Mouse (Mus musculus) R1 (cell line): ENCODE measurements at regions not wholly inside any gene's neighbourhood (a gene's known extent, or its start where the extent isn't known, plus 50 kb on each side); places are given as distances from the start of the nearest gene placed in this dataset.
A peak's percentile ranks its signal among the peaks of the same experiment; 100 is the strongest.
"Not testable (repeated sequence)": the region's sequence is repeated elsewhere in the genome, so short reads cannot be mapped to it uniquely, and the experiment has no call there.

Experiments
- DNase-seq: peaks from one replicate; pipeline ENCODE4 v3.0.0-alpha.2; 2018; ENCODE audit warnings: low read depth, low spot score

GRCm38 (mm10) chr13:12940911-12941310, 64.3 kb downstream of the Prl2c2 start:
- not testable (repeated sequence) for DNase-seq

GRCm38 (mm10) chr13:12935103-12935502, 70.1 kb downstream of the Prl2c2 start:
- DNase-seq: peak; percentile 76

- peak; percentile 90 for DNase-seq
Observed at GRCm38 (mm10) chr13:12931907-12932617, 73.1 kb downstream of the Prl2c2 start.

- DNase-seq: no peak
Observed at GRCm38 (mm10) chr13:12930566-12930965, 74.6 kb downstream of the Prl2c2 start.

GRCm38 (mm10) chr13:12929806-12930205, 75.4 kb downstream of the Prl2c2 start:
- DNase-seq: no peak

GRCm38 (mm10) chr13:12927587-12928345, 77.4 kb downstream of the Prl2c2 start:
- DNase-seq: no peak

GRCm38 (mm10) chr13:12925604-12926003, 79.6 kb downstream of the Prl2c2 start:
- DNase-seq: peak; percentile 80

- peak; percentile 52 for DNase-seq
Observed at GRCm38 (mm10) chr13:12912902-12913301, 92.3 kb downstream of the Prl2c2 start.

- DNase-seq: no peak
Observed at GRCm38 (mm10) chr13:12906151-12906550, 99.0 kb downstream of the Prl2c2 start.

GRCm38 (mm10) chr13:12889631-12890030, 89.8 kb upstream of the Prl2c3 start:
- peak; percentile 80 for DNase-seq

GRCm38 (mm10) chr13:12879506-12879905, 79.6 kb upstream of the Prl2c3 start:
- DNase-seq: not testable (repeated sequence)

- DNase-seq: not testable (repeated sequence)
Observed at GRCm38 (mm10) chr13:12864946-12865345, 65.1 kb upstream of the Prl2c3 start.

- no peak for DNase-seq
Observed at GRCm38 (mm10) chr13:12864263-12864662, 64.4 kb upstream of the Prl2c3 start.

GRCm38 (mm10) chr13:12863542-12863941, 63.7 kb upstream of the Prl2c3 start:
- DNase-seq: not testable (repeated sequence)

- not testable (repeated sequence) for DNase-seq
Observed at GRCm38 (mm10) chr13:12860954-12861353, 61.1 kb upstream of the Prl2c3 start.

GRCm38 (mm10) chr13:12859930-12860329, 60.1 kb upstream of the Prl2c3 start:
- not testable (repeated sequence) for DNase-seq
